Mouse (Mus musculus) hindbrain, embryonic 14.5 days (tissue): Measurements from ENCODE around the gene Slc9b1. TPM values are rescaled to one million over a fixed set of nuclear protein-coding genes. Genes with fewer than 3 reads are reported as not detected.

Source experiments
- ATAC-seq: fragments of 200-750 bp; cut with Nextera tagmentation; 2 replicates; pipeline ENCODE4 v1.8.0; 2017; ENCODE audit warnings: moderate number of reproducible peaks, mild to moderate bottlenecking, moderate TSS enrichment, moderate library complexity; ENCODE audit not compliant: low FRiP score
- DNase-seq: peaks from one replicate; pipeline ENCODE4 v3.0.0-alpha.2; 2015; ENCODE audit warnings: low spot score
- H3K27ac ChIP-seq: fragments of 300-500 bp; sonication (generic); 2 replicates; pipeline ENCODE4 v1.5.1; 2014; ENCODE audit warnings: mild to moderate bottlenecking, moderate library complexity
- H3K27me3 ChIP-seq: fragments of 300-500 bp; sonication (generic); 2 replicates; pipeline ENCODE4 v1.6.1; 2014; ENCODE audit warnings: mild to moderate bottlenecking, low read length, mixed read lengths; ENCODE audit not compliant: control insufficient read depth, insufficient read depth
- H3K36me3 ChIP-seq: fragments of 300-500 bp; sonication (generic); replicated peaks from 2 replicates; pipeline ENCODE4 v1.6.1; 2014; ENCODE audit not compliant: control insufficient read depth, insufficient read depth
- H3K4me1 ChIP-seq: fragments of 300-500 bp; sonication (generic); replicated peaks from 2 replicates; pipeline ENCODE4 v1.6.1; 2014; ENCODE audit warnings: antibody characterized with exemption, low read length, mixed read lengths; ENCODE audit not compliant: control insufficient read depth, insufficient read depth
- H3K4me2 ChIP-seq: fragments of 300-500 bp; sonication (generic); replicated peaks from 2 replicates; pipeline ENCODE4 v1.6.1; 2014; ENCODE audit warnings: mild to moderate bottlenecking, moderate library complexity
- H3K4me3 ChIP-seq: fragments of 300-500 bp; sonication (generic); replicated peaks from 2 replicates; pipeline ENCODE4 v1.5.1; 2014; ENCODE audit warnings: mild to moderate bottlenecking, low read length
- H3K9ac ChIP-seq: fragments of 300-500 bp; sonication (generic); 2 replicates; pipeline ENCODE4 v1.6.1; 2014
- H3K9me3 ChIP-seq: fragments of 300-500 bp; sonication (generic); 2 replicates; pipeline ENCODE4 v1.6.1; 2016; ENCODE audit warnings: low read length; ENCODE audit not compliant: control insufficient read depth
- WGBS: fragments of 180-500 bp; shearing (Covaris S2); extraction: QIAGEN DNeasy Blood & Tissue Kit; methylation state at CpG from one replicate; pipeline ENCODE4 v1.1.7; 2014; 5-methylcytosine and 5-hydroxymethylcytosine counted together
- polyA plus RNA-seq: library from polyadenylated mRNA; unstranded; fragments of >200 nt; fragmentation: Nextera tagmentation; extraction: Ambion mirVana; gene quantifications from 2 replicates; pipeline ENCODE4 v1.2.1, GENCODE M21; 2014

The Slc9b1 gene
- polyA plus RNA-seq, 1 experiment from 2014 or later: 0.16 TPM

- Histone ChIP-seq H3K36me3 (no peaks in the 10 kb centered on the region), H3K9ac (no peak overlapping the region), H3K4me2 (no peak overlapping the region), H3K27ac (no peak overlapping the region), H3K27me3 (no peaks in the 10 kb centered on the region), H3K4me1 (peaks cover 20% of the 10 kb centered on the region; the same call in 1 of the 2 replicates), H3K9me3 (no peaks in the 10 kb centered on the region), H3K4me3 (no peak overlapping the region)
- ATAC-seq: no peak
- no peak for DNase-seq
Observed at GRCm38 (mm10) chr3:135421310-135421594, 73.4 kb downstream of the Slc9b1 start.

- DNase-seq (no peak), ATAC-seq (no peak)
- peak overlapping the region; percentile 82 for H3K4me2 ChIP-seq
- peak overlapping the region; percentile 76 for H3K4me3 ChIP-seq
- H3K27me3 ChIP-seq: no peaks in the 10 kb centered on the region
- peak overlapping the region; percentile 99 for H3K27ac ChIP-seq
- H3K9me3 ChIP-seq: no peaks in the 10 kb centered on the region
- H3K36me3 ChIP-seq: no peaks in the 10 kb centered on the region
- 30% methylated on average over 8 of the region's 8 CpGs for WGBS
- peaks cover 20% of the 10 kb centered on the region; the same call in 1 of the 2 replicates for H3K4me1 ChIP-seq
- H3K9ac ChIP-seq: peak overlapping the region; percentile 86
Observed at GRCm38 (mm10) chr3:135422232-135422855, 74.5 kb downstream of the Slc9b1 start.

DNA sequence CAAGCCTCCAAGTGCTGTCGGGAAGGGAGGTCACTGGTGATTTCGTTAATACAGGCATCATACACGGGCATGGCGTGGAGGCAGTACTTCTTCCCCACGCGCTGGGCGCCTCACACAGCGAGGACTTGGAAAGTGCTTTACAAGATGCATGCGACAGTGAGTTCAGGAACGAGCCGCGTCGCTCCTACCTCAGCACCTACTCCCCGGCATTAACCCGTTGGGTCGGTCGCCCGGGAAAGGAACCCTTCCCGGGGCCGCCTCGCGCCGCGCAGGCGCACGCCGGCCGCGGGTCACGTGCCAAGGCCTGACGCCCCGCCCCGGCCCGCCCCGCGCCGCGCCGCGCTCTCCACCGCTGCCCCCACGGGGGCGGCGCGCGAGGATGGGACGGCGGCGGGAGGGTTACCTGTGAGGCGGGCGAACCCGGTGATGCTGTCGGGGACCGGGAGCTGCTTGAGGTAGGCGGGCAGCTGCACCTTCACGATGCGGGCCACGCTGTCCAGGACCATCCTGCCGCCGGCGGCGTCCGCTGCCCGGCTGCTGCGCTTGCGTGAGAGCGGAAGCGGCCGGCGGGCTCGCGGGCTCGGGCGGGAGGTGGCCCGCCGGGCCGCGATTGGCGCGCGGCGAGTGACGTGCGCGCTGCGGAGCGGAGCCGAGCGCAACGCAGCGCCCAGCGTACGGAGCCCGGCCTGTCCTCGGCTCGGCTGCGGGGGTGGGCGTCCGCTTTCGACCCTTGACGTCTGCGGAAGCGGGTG lies 75.2 kb downstream of the Slc9b1 start:
- DNase-seq: peak; percentile 91
- H3K4me2 ChIP-seq: peak overlapping the region; percentile 82
- peak overlapping the region; percentile 99 for H3K27ac ChIP-seq
- no peaks in the 10 kb centered on the region for H3K9me3 ChIP-seq
- peak overlapping the region; percentile 76 for H3K4me3 ChIP-seq
- peaks cover 20% of the 10 kb centered on the region; the same call in 1 of the 2 replicates for H3K4me1 ChIP-seq
- peak overlapping the region; percentile 86 for H3K9ac ChIP-seq
- no peaks in the 10 kb centered on the region for H3K36me3 ChIP-seq
- under 1% methylated on average over 97 of the region's 103 CpGs for WGBS
- peak; percentile 98 for ATAC-seq
- H3K27me3 ChIP-seq: no peaks in the 10 kb centered on the region

- no peaks in the 10 kb centered on the region for H3K36me3 ChIP-seq
- 2% methylated on average over 8 of the region's 8 CpGs for WGBS
Observed at GRCm38 (mm10) chr3:135423608-135424212, 75.9 kb downstream of the Slc9b1 start, which contains the start of gene Cisd2. TSS of gene Cisd2 (minus strand) at chr3:135423925.

GRCm38 (mm10) chr3:135436901-135437616 lies 89.2 kb downstream of the Slc9b1 start:
- 37% methylated on average over 14 of the region's 14 CpGs for WGBS
- no peaks in the 10 kb centered on the region for H3K27me3 ChIP-seq
- DNase-seq (no peak), ATAC-seq (no peak)
- H3K4me2 ChIP-seq: peak overlapping the region; percentile 62
- no peaks in the 10 kb centered on the region for H3K9me3 ChIP-seq
- H3K27ac ChIP-seq: peak overlapping the region; percentile 94
- H3K4me3 ChIP-seq: peak overlapping the region; percentile 82
- no peaks in the 10 kb centered on the region; the same call in 1 of the 2 replicates for H3K36me3 ChIP-seq
- peaks cover 25% of the 10 kb centered on the region for H3K4me1 ChIP-seq
- H3K9ac ChIP-seq: peak overlapping the region; percentile 75

More at GRCm38 (mm10) chr3:135423608-135424212, 75.9 kb downstream of the Slc9b1 start, which contains the start of gene Cisd2:
- peak within 1 kb of the TSS; percentile 82 for H3K4me2 ChIP-seq
- ATAC-seq (peak; percentile 31), DNase-seq (no peak)
- H3K27me3 ChIP-seq: no peaks in the 10 kb centered on the region
- peak within 1 kb of the TSS; percentile 99 for H3K27ac ChIP-seq
- H3K4me1 ChIP-seq: peaks cover 20% of the 10 kb centered on the region; the same call in 1 of the 2 replicates
- H3K9ac ChIP-seq: peak within 1 kb of the TSS; percentile 86
- no peaks in the 10 kb centered on the region for H3K9me3 ChIP-seq
- peak within 1 kb of the TSS; percentile 76 for H3K4me3 ChIP-seq

DNA sequence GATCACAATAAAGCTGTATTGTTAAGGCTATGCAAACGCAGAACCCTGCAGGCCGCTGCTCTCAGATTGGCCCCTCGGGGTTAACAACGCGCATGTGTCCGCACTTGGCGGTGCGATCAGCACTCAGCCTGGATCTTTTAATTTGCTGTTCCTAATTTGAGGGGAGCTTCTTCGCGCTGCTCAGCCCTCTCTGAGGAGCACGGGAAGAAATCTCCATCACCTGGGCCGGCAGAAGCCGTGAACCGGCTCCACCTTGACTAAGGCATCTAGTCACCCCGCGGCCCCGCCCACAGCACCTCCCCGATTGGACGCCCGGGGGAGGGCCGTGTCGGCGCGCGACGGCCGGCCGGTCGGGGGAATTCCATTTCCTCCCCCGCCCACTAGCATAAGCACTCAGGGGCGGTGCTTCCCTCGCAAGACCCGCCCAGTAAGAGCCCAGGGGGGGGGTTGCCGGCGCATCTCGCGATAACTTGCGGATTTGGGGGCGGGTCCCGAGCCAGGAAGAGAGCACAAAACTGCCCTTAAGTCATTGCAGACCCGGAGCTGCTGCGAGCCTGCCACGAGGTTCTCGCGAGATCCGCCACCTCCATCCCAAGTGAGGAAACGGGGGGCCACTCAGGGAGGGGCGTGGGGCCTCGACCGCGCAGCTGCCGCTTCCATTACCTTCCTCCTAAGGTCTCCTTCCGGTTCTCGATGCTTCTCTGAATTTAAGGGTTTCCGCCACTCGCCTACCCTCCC lies 90.1 kb downstream of the Slc9b1 start, which contains the start of gene Ube2d3:
TSS of gene Ube2d3 (plus strand) at position 392 of the 738 bp plus-strand sequence.
- ATAC-seq (peak; percentile 95), DNase-seq (peak; percentile 98)
- Histone ChIP-seq H3K9ac (peak within 1 kb of the TSS; percentile 90), H3K4me3 (peak within 1 kb of the TSS; percentile 82), H3K4me1 (peaks cover 29% of the 10 kb centered on the region), H3K36me3 (peaks cover under 1% of the 10 kb centered on the region), H3K27ac (peak within 1 kb of the TSS; percentile 98), H3K4me2 (peak within 1 kb of the TSS; percentile 93), H3K27me3 (no peaks in the 10 kb centered on the region), H3K9me3 (no peaks in the 10 kb centered on the region)
- WGBS: under 1% methylated on average over 54 of the region's 56 CpGs

- WGBS: under 1% methylated on average over 40 of the region's 50 CpGs
- peak; percentile 82 for ATAC-seq
- Histone ChIP-seq H3K4me3 (peak overlapping the region; percentile 82), H3K4me1 (peaks cover 35% of the 10 kb centered on the region), H3K36me3 (peaks cover 7% of the 10 kb centered on the region), H3K9ac (peak overlapping the region; percentile 90), H3K4me2 (peak overlapping the region; percentile 93; the same call in 1 of the 2 replicates), H3K27ac (peak overlapping the region; percentile 98), H3K9me3 (no peaks in the 10 kb centered on the region), H3K27me3 (no peaks in the 10 kb centered on the region)
- peak; percentile 94 for DNase-seq
Observed at GRCm38 (mm10) chr3:135438531-135438912, 90.7 kb downstream of the Slc9b1 start.

DNA sequence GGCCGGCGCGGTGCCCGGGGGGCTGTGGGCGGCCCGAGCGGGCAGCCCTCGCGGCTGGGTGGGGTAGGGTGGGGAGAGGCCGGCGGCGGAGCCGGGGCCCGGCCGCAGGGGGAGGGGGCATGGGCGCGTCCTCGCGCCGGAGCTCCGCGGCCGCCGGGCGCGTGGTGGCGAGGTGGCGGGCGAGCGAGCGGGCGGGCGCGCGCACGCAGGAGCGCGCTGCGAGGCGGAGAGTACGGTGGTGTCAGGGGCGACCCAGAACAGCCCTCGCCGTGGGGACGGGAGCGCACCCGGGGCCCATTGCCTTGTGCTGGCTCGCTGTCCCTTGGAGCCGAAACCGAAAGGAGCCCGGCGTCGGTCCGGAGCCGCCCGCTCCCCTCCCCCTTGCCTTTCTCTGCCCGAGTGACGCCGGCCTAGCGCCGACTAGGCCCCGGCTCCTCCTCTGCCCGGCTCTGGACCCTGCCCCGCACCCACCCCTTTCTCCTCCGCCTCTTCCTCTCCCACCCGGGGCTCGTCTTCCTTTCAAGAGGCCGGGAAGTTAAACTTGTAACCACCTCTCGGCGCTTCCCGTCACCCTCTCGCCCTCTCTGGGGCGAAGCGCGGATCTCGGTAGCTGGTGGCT lies 91.2 kb downstream of the Slc9b1 start:
- no peaks in the 10 kb centered on the region for H3K27me3 ChIP-seq
- H3K4me3 ChIP-seq: peak overlapping the region; percentile 82

More for the DNA sequence above, 91.2 kb downstream of the Slc9b1 start:
- H3K9me3 ChIP-seq: no peaks in the 10 kb centered on the region
- H3K4me1 ChIP-seq: peaks cover 35% of the 10 kb centered on the region
- peak overlapping the region; percentile 93 for H3K4me2 ChIP-seq
- under 1% methylated on average over 43 of the region's 76 CpGs for WGBS
- ATAC-seq (peak; percentile 65), DNase-seq (peak; percentile 75)
- peaks cover 11% of the 10 kb centered on the region for H3K36me3 ChIP-seq
- peak overlapping the region; percentile 98 for H3K27ac ChIP-seq
- H3K9ac ChIP-seq: peak overlapping the region; percentile 90
